Comparison of ENCODE assay signal across 27 mouse cellular contexts in genomic region chr1:171982170-171982569, GRCm38 (mm10). TPM values are rescaled to one million over a fixed set of nuclear protein-coding genes. Genes with fewer than 3 reads are reported as not detected.
DNase-seq lines count a peak whose midpoint lies in the region; ATAC-seq and TF ChIP-seq lines count a peak whose summit lies in the region.
"Had no signal": no experiment of that assay in that cellular context is flagged by ENCODE, and none has a peak within 500 bp of the region (broad histone marks: within the 10 kb centered on the region; RNA-seq: fewer than 3 reads in every experiment).

No protein-coding gene starts in this region.

- peak; percentile 49 for DNase-seq in heart, adult 11 months
- DNase-seq in heart, adult 2 months = no peak
- peak; percentile 9 for DNase-seq in 416B (ENCODE audit: low read depth)
- DNase-seq in cerebellum, postnatal 4 days (ENCODE audit: low spot score in 2 of 2) = no peak
- no peak for DNase-seq in thymus, postnatal 0 days (ENCODE audit: low spot score)
- DNase-seq in left cerebral cortex, adult 8-10 months (ENCODE audit: low spot score in 2 of 2) = no peak
- DNase-seq: adrenal gland, adult 8-10 months; cerebellum, adult 2 months; cerebellum, postnatal 14 days; gastrocnemius, postnatal 14 days; heart, postnatal 14 days; kidney, postnatal 14 days; liver, postnatal 0 days; lung, postnatal 36 days had no signal

- TF ChIP-seq EP300 in heart, adult 2 months (IDR thresholded peaks at IDR 0.05; ENCODE audit: insufficient read depth, low read depth, low read length) = no peak

- H3K36me3 ChIP-seq in heart, adult 2 months (ENCODE audit: control insufficient read depth, insufficient read depth, low read length) = no peaks in the 10 kb centered on the region
- H3K36me3 ChIP-seq: embryonic facial prominence, embryonic 10.5 days; embryonic facial prominence, embryonic 15.5 days; limb, embryonic 13.5 days; midbrain, embryonic 13.5 days had no signal

- no peaks in the 10 kb centered on the region for H3K4me1 ChIP-seq in heart, adult 2 months (ENCODE audit: control insufficient read depth, insufficient read depth, low read length)
- H3K4me1 ChIP-seq: embryonic facial prominence, embryonic 10.5 days; embryonic facial prominence, embryonic 15.5 days; limb, embryonic 13.5 days; midbrain, embryonic 13.5 days had no signal

- H3K9ac ChIP-seq in heart, adult 2 months (ENCODE audit: low read depth, low read length) = no peak overlapping the region
- H3K9ac ChIP-seq: embryonic facial prominence, embryonic 15.5 days; forebrain, embryonic 13.5 days; limb, embryonic 13.5 days; liver, postnatal 0 days; midbrain, embryonic 13.5 days had no signal

- TF ChIP-seq CTCF in heart, adult 2 months (IDR thresholded peaks at IDR 0.05) = no peak

- intact Hi-C loops in heart, adult 2 months (cut with DNase I) = no loop called here

- 55% methylated on average over 5 of the region's 5 CpGs for WGBS in heart, adult 2 months

- no peaks in the 10 kb centered on the region for H3K27me3 ChIP-seq in heart, adult 2 months (ENCODE audit: control insufficient read depth, insufficient read depth, low read length)
- H3K27me3 ChIP-seq: embryonic facial prominence, embryonic 15.5 days; forebrain, embryonic 13.5 days; limb, embryonic 13.5 days; megakaryocyte, embryonic 14.5 days; midbrain, embryonic 13.5 days had no signal

- TF ChIP-seq POLR2A in heart, adult 2 months (IDR thresholded peaks at IDR 0.05; ENCODE audit: insufficient read depth, low read depth, low read length) = no peak

- no peaks in the 10 kb centered on the region for H3K79me2 ChIP-seq in heart, adult 2 months (replicated peaks; ENCODE audit: control insufficient read depth, insufficient read depth, low read length)

- peak; percentile 60 for ATAC-seq in CD4-positive, CD25-positive, alpha-beta regulatory T cell, adult 4 months
- peak; percentile 33; the same call in 1 of the 2 replicates for ATAC-seq in granulocyte monocyte progenitor cell, adult 5-6 weeks (replicated peaks; ENCODE audit: poor library complexity, severe bottlenecking)
- ATAC-seq: forebrain, embryonic 13.5 days; hindbrain, embryonic 16.5 days; intestine, embryonic 16.5 days; liver, postnatal 0 days; midbrain, embryonic 13.5 days had no signal

- no peak overlapping the region for H3K27ac ChIP-seq in heart, adult 2 months
- H3K27ac ChIP-seq: embryonic facial prominence, embryonic 10.5 days; embryonic facial prominence, embryonic 15.5 days; forebrain, embryonic 13.5 days; layer of hippocampus, adult 2 months; left cerebral cortex, adult 2 months; limb, embryonic 13.5 days; midbrain, embryonic 13.5 days; stomach, postnatal 0 days had no signal

- no peak overlapping the region for H3K4me3 ChIP-seq in heart, adult 2 months
- H3K4me3 ChIP-seq: embryonic facial prominence, embryonic 10.5 days; embryonic facial prominence, embryonic 15.5 days; forebrain, embryonic 13.5 days; layer of hippocampus, adult 2 months; left cerebral cortex, adult 2 months; limb, embryonic 13.5 days; megakaryocyte, embryonic 14.5 days; midbrain, embryonic 13.5 days had no signal

RNA-seq across cellular contexts. Expression of gene Vangl2, which starts 46.1 kb away (rescaled TPM):
- total RNA-seq in heart, adult 2 months (2021) = 1 to 10 TPM; 1.3 TPM
- 1.3 and 1.9 TPM in 2 replicates for polyA plus RNA-seq in heart, adult 2 months (2012; rRNA removed)
- polyA plus RNA-seq in CD4-positive, CD25-positive, alpha-beta regulatory T cell, adult 4 months (2017; shearing (Covaris generic)) = 1 to 10 TPM in 1 of 2 experiments, under 1 TPM in 1; 0.67 to 1.2 TPM
- 3.0 and 6.3 TPM in 2 replicates for total RNA-seq in granulocyte monocyte progenitor cell, adult 5-6 weeks (2014; fragmentation: Nextera tagmentation)
- 1.5 and 2.5 TPM in 2 replicates for total RNA-seq in granulocyte monocyte progenitor cell, adult 5-6 weeks (2017)
- 15.4 and 17.4 TPM in 2 replicates for polyA plus RNA-seq in thymus, postnatal 0 days (2015; fragmentation: Nextera tagmentation; extraction: Ambion mirVana)
- total RNA-seq in left cerebral cortex, adult 8-10 months (2022) = 10 to 100 TPM; 12.9 to 17.1 (median 15.9) TPM

Comparison
In these comparisons a context has a peak if more than half of its experiments do, and no peak if none do; other contexts are left out.
1. DNase-seq: peak in heart, adult 11 months (single experiment) and 416B (single experiment); none in heart, adult 2 months (0 of 2), cerebellum, postnatal 4 days (0 of 2), thymus, postnatal 0 days (single experiment) and left cerebral cortex, adult 8-10 months (0 of 2).